Comparison of ENCODE assay signal across 29 mouse cellular contexts in the genomic region with DNA sequence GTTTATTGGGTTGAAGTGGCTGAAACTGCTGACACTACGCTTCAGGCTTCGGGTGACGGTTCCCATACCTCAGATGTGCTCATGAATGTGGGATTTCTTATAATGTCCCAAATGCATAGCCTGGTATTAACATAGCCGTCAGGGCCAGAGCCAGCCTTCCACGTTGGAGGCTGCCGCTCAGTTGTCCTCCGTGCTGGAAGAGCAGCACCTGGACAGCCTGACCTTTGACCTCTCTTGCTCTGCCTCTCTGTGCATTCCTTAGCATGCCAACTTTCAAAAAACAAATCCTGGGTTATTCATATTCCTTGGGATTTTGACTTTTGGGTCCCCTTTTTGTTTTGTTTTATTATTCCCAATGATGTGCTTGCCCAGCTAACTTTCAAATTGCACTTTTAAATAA. TPM values are rescaled to one million over a fixed set of nuclear protein-coding genes. Genes with fewer than 3 reads are reported as not detected.
DNase-seq lines count a peak whose midpoint lies in the region; ATAC-seq and TF ChIP-seq lines count a peak whose summit lies in the region.
"Had no signal": no experiment of that assay in that cellular context is flagged by ENCODE, and none has a peak within 500 bp of the region (broad histone marks: within the 10 kb centered on the region; RNA-seq: fewer than 3 reads in every experiment).

No protein-coding gene starts in this region.

- H3K27ac ChIP-seq in kidney, adult 2 months (ENCODE audit: insufficient read depth, low read depth, low read length) = no peak overlapping the region
- H3K27ac ChIP-seq in liver, postnatal 0 days (ENCODE audit: low read depth) = peak overlapping the region; percentile 49; the same call in 1 of the 2 replicates
- H3K27ac ChIP-seq in liver, embryonic 11.5 days (ENCODE audit: low read depth, low read length) = no peak overlapping the region
- H3K27ac ChIP-seq in embryonic facial prominence, embryonic 14.5 days (replicated peaks; ENCODE audit: low read depth, low read length) = 0 out of 2 replicates have a peak overlapping the region, but pooled peaks have one; percentile 39
- peak overlapping the region; percentile 31 for H3K27ac ChIP-seq in forebrain, embryonic 16.5 days (ENCODE audit: low read length)
- H3K27ac ChIP-seq: heart, embryonic 13.5 days; kidney, embryonic 15.5 days; liver, embryonic 13.5 days; macrophage; neural tube, embryonic 12.5 days had no signal

- H3K9ac ChIP-seq in liver, postnatal 0 days (replicated peaks) = no peak overlapping the region
- no peak overlapping the region for H3K9ac ChIP-seq in liver, embryonic 11.5 days (ENCODE audit: low read depth, low read length)
- H3K9ac ChIP-seq in embryonic facial prominence, embryonic 14.5 days (ENCODE audit: low read depth, low read length) = no peak overlapping the region
- H3K9ac ChIP-seq in forebrain, embryonic 16.5 days (replicated peaks; ENCODE audit: low read depth, low read length) = no peak overlapping the region
- H3K9ac ChIP-seq: hindbrain, embryonic 14.5 days; kidney, embryonic 15.5 days; limb, embryonic 12.5 days; liver, embryonic 13.5 days; neural tube, embryonic 12.5 days had no signal

- H3K4me3 ChIP-seq in kidney, adult 2 months (ENCODE audit: insufficient read depth, low read depth, low read length) = no peak overlapping the region
- H3K4me3 ChIP-seq in liver, postnatal 0 days (ENCODE audit: low read depth, low read length) = no peak overlapping the region
- no peak overlapping the region for H3K4me3 ChIP-seq in liver, embryonic 11.5 days (ENCODE audit: low read depth, low read length)
- H3K4me3 ChIP-seq in embryonic facial prominence, embryonic 14.5 days (ENCODE audit: low read depth, low read length) = no peak overlapping the region
- no peak overlapping the region for H3K4me3 ChIP-seq in forebrain, embryonic 16.5 days (replicated peaks; ENCODE audit: low read length)
- H3K4me3 ChIP-seq: heart, embryonic 13.5 days; kidney, embryonic 15.5 days; limb, embryonic 12.5 days; liver, embryonic 13.5 days; neural tube, embryonic 12.5 days had no signal

- TF ChIP-seq POLR2A in kidney, adult 2 months (IDR thresholded peaks at IDR 0.05; ENCODE audit: low read depth, low read length) = no peak

- peaks cover 48% of the 10 kb centered on the region for H3K4me1 ChIP-seq in kidney, adult 2 months (ENCODE audit: control insufficient read depth, insufficient read depth, low read length)
- peaks cover 36% of the 10 kb centered on the region for H3K4me1 ChIP-seq in liver, postnatal 0 days (ENCODE audit: insufficient read depth)
- H3K4me1 ChIP-seq in liver, embryonic 11.5 days (replicated peaks; ENCODE audit: control insufficient read depth, insufficient read depth, low read length) = 0 out of 2 replicates have a peak, but pooled peaks cover 3% of the 10 kb centered on the region
- peaks cover 14% of the 10 kb centered on the region; the same call in 1 of the 2 replicates for H3K4me1 ChIP-seq in embryonic facial prominence, embryonic 14.5 days (ENCODE audit: control insufficient read depth, insufficient read depth, low read length)
- H3K4me1 ChIP-seq in forebrain, embryonic 16.5 days (replicated peaks; ENCODE audit: control insufficient read depth, insufficient read depth, low read length) = peaks cover 53% of the 10 kb centered on the region

- TF ChIP-seq CTCF in kidney, adult 2 months (conservative IDR thresholded peaks at IDR 0.05; ENCODE audit: insufficient read depth, insufficient read length, low read depth, low read length) = no peak
- TF ChIP-seq CTCF in liver, postnatal 0 days (IDR thresholded peaks at IDR 0.05; ENCODE audit: low read depth) = no peak

- no peak for ATAC-seq in liver, postnatal 0 days
- ATAC-seq in liver, embryonic 11.5 days (replicated peaks; ENCODE audit: low FRiP score) = no peak
- no peak for ATAC-seq in embryonic facial prominence, embryonic 14.5 days (ENCODE audit: low read depth)
- ATAC-seq in forebrain, embryonic 16.5 days = no peak
- ATAC-seq: CD4-positive, CD25-positive, alpha-beta regulatory T cell, adult 4 months; intestine, postnatal 0 days; midbrain, embryonic 16.5 days had no signal

- peak; percentile 52 for DNase-seq in kidney, adult 2 months
- no peak for DNase-seq in kidney, postnatal 4 days
- peak; percentile 12 for DNase-seq in liver, postnatal 0 days
- no peak for DNase-seq in liver, embryonic 11.5 days (ENCODE audit: low spot score)
- DNase-seq in embryonic facial prominence, embryonic 14.5 days (ENCODE audit: low spot score) = no peak
- no peak for DNase-seq in ovary, postnatal 10 days (ENCODE audit: low spot score)
- DNase-seq: adrenal gland, postnatal 25 days; cerebellum, adult 11-12 months; cerebellum, adult 9-11 months; embryo, embryonic 11 days; gastrocnemius, postnatal 10 days; heart, postnatal 10 days; layer of hippocampus, adult 9-11 months; liver, embryonic 13.5 days; lung, adult 2 months; lung, postnatal 10 days; spleen, adult 18-20 months; thymus, adult 2 months; thymus, postnatal 36 days had no signal

- H3K4me2 ChIP-seq in liver, postnatal 0 days (ENCODE audit: low read depth, low read length) = no peak overlapping the region
- no peak overlapping the region for H3K4me2 ChIP-seq in liver, embryonic 11.5 days
- H3K4me2 ChIP-seq in embryonic facial prominence, embryonic 14.5 days (ENCODE audit: low read depth, low read length) = no peak overlapping the region
- no peak overlapping the region for H3K4me2 ChIP-seq in forebrain, embryonic 16.5 days (ENCODE audit: low read length)
- H3K4me2 ChIP-seq: heart, embryonic 13.5 days; hindbrain, embryonic 14.5 days; kidney, embryonic 15.5 days; limb, embryonic 12.5 days; liver, embryonic 13.5 days; neural tube, embryonic 12.5 days had no signal

- TF ChIP-seq EP300 in liver, postnatal 0 days (IDR thresholded peaks at IDR 0.05; ENCODE audit: low read depth) = no peak

- no peaks in the 10 kb centered on the region for H3K27me3 ChIP-seq in kidney, adult 2 months (replicated peaks; ENCODE audit: control insufficient read depth, insufficient read depth, low read length)
- H3K27me3 ChIP-seq in liver, postnatal 0 days (ENCODE audit: insufficient read depth, low read length) = no peaks in the 10 kb centered on the region
- H3K27me3 ChIP-seq in liver, embryonic 11.5 days (replicated peaks; ENCODE audit: control insufficient read depth, insufficient read depth, low read length) = no peaks in the 10 kb centered on the region
- no peaks in the 10 kb centered on the region for H3K27me3 ChIP-seq in embryonic facial prominence, embryonic 14.5 days (replicated peaks; ENCODE audit: control insufficient read depth, insufficient read depth, low read length)
- H3K27me3 ChIP-seq in forebrain, embryonic 16.5 days (replicated peaks; ENCODE audit: control insufficient read depth, insufficient read depth, low read length) = no peaks in the 10 kb centered on the region
- H3K27me3 ChIP-seq: heart, embryonic 13.5 days; kidney, embryonic 15.5 days; limb, embryonic 12.5 days; liver, embryonic 13.5 days; neural tube, embryonic 12.5 days had no signal

- H3K36me3 ChIP-seq in kidney, adult 2 months (ENCODE audit: control insufficient read depth, insufficient read depth, low read length) = no peaks in the 10 kb centered on the region
- H3K36me3 ChIP-seq in liver, postnatal 0 days (replicated peaks; ENCODE audit: insufficient read depth, low read length) = no peaks in the 10 kb centered on the region
- peaks cover 9% of the 10 kb centered on the region; the same call in 1 of the 2 replicates for H3K36me3 ChIP-seq in liver, embryonic 11.5 days (ENCODE audit: control insufficient read depth, insufficient read depth, low read length)
- peaks cover 26% of the 10 kb centered on the region for H3K36me3 ChIP-seq in embryonic facial prominence, embryonic 14.5 days (ENCODE audit: control insufficient read depth, insufficient read depth, low read length)
- H3K36me3 ChIP-seq in forebrain, embryonic 16.5 days (ENCODE audit: control insufficient read depth, insufficient read depth) = peaks cover 7% of the 10 kb centered on the region

- 58% methylated on average over 7 of the region's 7 CpGs for WGBS in kidney, adult 2 months
- 78% methylated on average over 7 of the region's 7 CpGs for WGBS in liver, postnatal 0 days (ENCODE audit: insufficient replicate concordance)
- WGBS in liver, embryonic 11.5 days = 87% methylated on average over 7 of the region's 7 CpGs
- 65% methylated on average over 7 of the region's 7 CpGs for WGBS in embryonic facial prominence, embryonic 14.5 days
- WGBS in forebrain, embryonic 16.5 days = 59% methylated on average over 7 of the region's 7 CpGs

- H3K9me3 ChIP-seq in liver, postnatal 0 days (ENCODE audit: low read length) = no peaks in the 10 kb centered on the region
- H3K9me3 ChIP-seq in liver, embryonic 11.5 days (ENCODE audit: control insufficient read depth, low read length) = no peaks in the 10 kb centered on the region
- no peaks in the 10 kb centered on the region for H3K9me3 ChIP-seq in embryonic facial prominence, embryonic 14.5 days (ENCODE audit: control insufficient read depth, low read length)
- H3K9me3 ChIP-seq in forebrain, embryonic 16.5 days (ENCODE audit: control insufficient read depth, low read length) = no peaks in the 10 kb centered on the region
- H3K9me3 ChIP-seq: heart, embryonic 13.5 days; kidney, embryonic 15.5 days; limb, embryonic 12.5 days; liver, embryonic 13.5 days; neural tube, embryonic 12.5 days had no signal

RNA-seq across cellular contexts. Expression of gene BC034090, which starts 41.1 kb away (rescaled TPM):
- 92.2 and 98.3 TPM in 2 replicates for polyA plus RNA-seq in kidney, adult 2 months (2012; rRNA removed)
- 0.14 and 0.22 TPM in 2 replicates for polyA plus RNA-seq in liver, postnatal 0 days (2015; fragmentation: Nextera tagmentation; extraction: Ambion mirVana)
- polyA plus RNA-seq in liver, embryonic 11.5 days (2014; fragmentation: Nextera tagmentation; extraction: Ambion mirVana) = 0.86 and 1.8 TPM in 2 replicates
- 4.6 and 4.8 TPM in 2 replicates for polyA plus RNA-seq in embryonic facial prominence, embryonic 14.5 days (2014; fragmentation: Nextera tagmentation; extraction: Ambion mirVana)
- polyA plus RNA-seq in forebrain, embryonic 16.5 days (2015; fragmentation: Nextera tagmentation; extraction: Ambion mirVana) = 2.8 and 3.3 TPM in 2 replicates
- polyA plus RNA-seq: macrophage had no signal

RNA-seq across cellular contexts. Expression of gene Stx6, which starts 44.6 kb away (rescaled TPM):
- 38.9 and 42.6 TPM in 2 replicates for polyA plus RNA-seq in kidney, adult 2 months (2012; rRNA removed)
- 6.0 and 8.5 TPM in 2 replicates for polyA plus RNA-seq in liver, postnatal 0 days (2015; fragmentation: Nextera tagmentation; extraction: Ambion mirVana)
- polyA plus RNA-seq in liver, embryonic 11.5 days (2014; fragmentation: Nextera tagmentation; extraction: Ambion mirVana) = 36.0 and 36.9 TPM in 2 replicates
- 69.7 and 74.6 TPM in 2 replicates for polyA plus RNA-seq in embryonic facial prominence, embryonic 14.5 days (2014; fragmentation: Nextera tagmentation; extraction: Ambion mirVana)
- polyA plus RNA-seq in forebrain, embryonic 16.5 days (2015; fragmentation: Nextera tagmentation; extraction: Ambion mirVana) = 121 and 125 TPM in 2 replicates

RNA-seq across cellular contexts. Expression of gene Mr1, which starts 56.5 kb away (rescaled TPM):
- 3.3 and 4.5 TPM in 2 replicates for polyA plus RNA-seq in kidney, adult 2 months (2012; rRNA removed)
- 0.78 and 0.92 TPM in 2 replicates for polyA plus RNA-seq in liver, postnatal 0 days (2015; fragmentation: Nextera tagmentation; extraction: Ambion mirVana)
- 0.81 and 1.2 TPM in 2 replicates for polyA plus RNA-seq in liver, embryonic 11.5 days (2014; fragmentation: Nextera tagmentation; extraction: Ambion mirVana)
- 6.8 and 7.9 TPM in 2 replicates for polyA plus RNA-seq in embryonic facial prominence, embryonic 14.5 days (2014; fragmentation: Nextera tagmentation; extraction: Ambion mirVana)
- 0.92 and 1.5 TPM in 2 replicates for polyA plus RNA-seq in forebrain, embryonic 16.5 days (2015; fragmentation: Nextera tagmentation; extraction: Ambion mirVana)

Comparison
In these comparisons a context has a peak if more than half of its experiments do, and no peak if none do; other contexts are left out.
1. DNase-seq: peak in kidney, adult 2 months (single experiment) and liver, postnatal 0 days (single experiment); none in kidney, postnatal 4 days (0 of 2), liver, embryonic 11.5 days (single experiment), embryonic facial prominence, embryonic 14.5 days (single experiment) and ovary, postnatal 10 days (single experiment).
2. H3K27ac ChIP-seq: peak in liver, postnatal 0 days (single experiment), embryonic facial prominence, embryonic 14.5 days (single experiment) and forebrain, embryonic 16.5 days (single experiment); none in kidney, adult 2 months (single experiment) and liver, embryonic 11.5 days (single experiment).
3. RNA of gene BC034090, which starts 41.1 kb away (polyA plus RNA-seq): 92.2 to 98.3 TPM in kidney, adult 2 months; 4.6 to 4.8 TPM in embryonic facial prominence, embryonic 14.5 days, 2.8 to 3.3 TPM in forebrain, embryonic 16.5 days, 0.86 to 1.8 TPM in liver, embryonic 11.5 days and 0.14 to 0.22 TPM in liver, postnatal 0 days; every median in the first group is over 10 times any median in the second.